Mouse (Mus musculus) midbrain, embryonic 16.5 days (tissue): ENCODE results near the gene Lclat1. TPM values are rescaled to one million over a fixed set of nuclear protein-coding genes. Genes with fewer than 3 reads are reported as not detected.
"Not testable (repeated sequence)": the region's sequence is repeated elsewhere in the genome, so short reads cannot be mapped to it uniquely, and the experiment has no call there.

ENCODE experiments used
- ATAC-seq: fragments of 200-750 bp; cut with Nextera tagmentation; 2 replicates; pipeline ENCODE4 v1.8.0; 2017; ENCODE audit warnings: moderate TSS enrichment
- H3K27ac ChIP-seq: fragments of 300-500 bp; sonication (generic); 2 replicates; pipeline ENCODE4 v1.5.1; 2014; ENCODE audit warnings: mild to moderate bottlenecking, low read length, mixed read lengths
- H3K27me3 ChIP-seq: fragments of 300-500 bp; sonication (generic); 2 replicates; pipeline ENCODE4 v1.6.1; 2014; ENCODE audit warnings: low read depth, low read length, mixed read lengths; ENCODE audit not compliant: control insufficient read depth, insufficient read depth
- H3K36me3 ChIP-seq: fragments of 300-500 bp; sonication (generic); 2 replicates; pipeline ENCODE4 v1.6.1; 2014; ENCODE audit warnings: mild to moderate bottlenecking, low read length, moderate library complexity, mixed read lengths; ENCODE audit not compliant: control insufficient read depth, insufficient read depth
- H3K4me1 ChIP-seq: fragments of 300-500 bp; sonication (generic); 2 replicates; pipeline ENCODE4 v1.6.1; 2014; ENCODE audit warnings: mild to moderate bottlenecking, low read length, mixed read lengths; ENCODE audit not compliant: control insufficient read depth, insufficient read depth
- H3K4me2 ChIP-seq: fragments of 300-500 bp; sonication (generic); 2 replicates; pipeline ENCODE4 v1.6.1; 2014; ENCODE audit warnings: mild to moderate bottlenecking, low read length, mixed read lengths
- H3K4me3 ChIP-seq: fragments of 300-500 bp; sonication (generic); 2 replicates; pipeline ENCODE4 v1.5.1; 2014; ENCODE audit warnings: low read depth, mild to moderate bottlenecking, low read length, moderate library complexity, mixed read lengths
- H3K9ac ChIP-seq: fragments of 300-500 bp; sonication (generic); 2 replicates; pipeline ENCODE4 v1.6.1; 2014; ENCODE audit warnings: low read depth, low read length, mixed read lengths
- H3K9me3 ChIP-seq: fragments of 300-500 bp; sonication (generic); replicated peaks from 2 replicates; pipeline ENCODE4 v1.6.1; 2014; ENCODE audit warnings: mild to moderate bottlenecking, low read length, mixed read lengths; ENCODE audit not compliant: control insufficient read depth, poor library complexity, severe bottlenecking
- WGBS: fragments of 180-500 bp; shearing (Covaris S2); extraction: QIAGEN DNeasy Blood & Tissue Kit; methylation state at CpG from one replicate; pipeline ENCODE4 v1.1.7; 2014; 5-methylcytosine and 5-hydroxymethylcytosine counted together
- polyA plus RNA-seq: library from polyadenylated mRNA; unstranded; fragments of >200 nt; fragmentation: Nextera tagmentation; extraction: Ambion mirVana; gene quantifications from 2 replicates; pipeline ENCODE4 v1.2.1, GENCODE M21; 2015

Lclat1 gene
- polyA plus RNA-seq, 1 experiment from 2014 or later = 14.5 TPM

- no peak overlapping the region for H3K9ac ChIP-seq
- ATAC-seq = no peak
- H3K4me3 ChIP-seq = no peak overlapping the region
- H3K36me3 ChIP-seq = no peaks in the 10 kb centered on the region
- no peaks in the 10 kb centered on the region for H3K9me3 ChIP-seq
- H3K4me2 ChIP-seq = no peak overlapping the region
- H3K4me1 ChIP-seq = no peaks in the 10 kb centered on the region
- WGBS = 94% methylated on average over 2 of the region's 2 CpGs
- no peak overlapping the region for H3K27ac ChIP-seq
- H3K27me3 ChIP-seq = no peaks in the 10 kb centered on the region
These were observed 37.6 kb downstream of the Lclat1 start for GRCm38 (mm10) chr17:73145426-73145825.

- H3K4me1 ChIP-seq = no peaks in the 10 kb centered on the region
- whole genome bisulfite sequencing = 81% methylated on average over 2 of the region's 2 CpGs
- ATAC-seq = no peak
- no peaks in the 10 kb centered on the region for H3K9me3 ChIP-seq
- H3K4me2 ChIP-seq = no peak overlapping the region
- no peaks in the 10 kb centered on the region for H3K36me3 ChIP-seq
- H3K9ac ChIP-seq = no peak overlapping the region
- no peak overlapping the region for H3K4me3 ChIP-seq
- H3K27me3 ChIP-seq = no peaks in the 10 kb centered on the region
- no peak overlapping the region for H3K27ac ChIP-seq
These were observed 40.8 kb downstream of the Lclat1 start for GRCm38 (mm10) chr17:73148607-73149006.

DNA sequence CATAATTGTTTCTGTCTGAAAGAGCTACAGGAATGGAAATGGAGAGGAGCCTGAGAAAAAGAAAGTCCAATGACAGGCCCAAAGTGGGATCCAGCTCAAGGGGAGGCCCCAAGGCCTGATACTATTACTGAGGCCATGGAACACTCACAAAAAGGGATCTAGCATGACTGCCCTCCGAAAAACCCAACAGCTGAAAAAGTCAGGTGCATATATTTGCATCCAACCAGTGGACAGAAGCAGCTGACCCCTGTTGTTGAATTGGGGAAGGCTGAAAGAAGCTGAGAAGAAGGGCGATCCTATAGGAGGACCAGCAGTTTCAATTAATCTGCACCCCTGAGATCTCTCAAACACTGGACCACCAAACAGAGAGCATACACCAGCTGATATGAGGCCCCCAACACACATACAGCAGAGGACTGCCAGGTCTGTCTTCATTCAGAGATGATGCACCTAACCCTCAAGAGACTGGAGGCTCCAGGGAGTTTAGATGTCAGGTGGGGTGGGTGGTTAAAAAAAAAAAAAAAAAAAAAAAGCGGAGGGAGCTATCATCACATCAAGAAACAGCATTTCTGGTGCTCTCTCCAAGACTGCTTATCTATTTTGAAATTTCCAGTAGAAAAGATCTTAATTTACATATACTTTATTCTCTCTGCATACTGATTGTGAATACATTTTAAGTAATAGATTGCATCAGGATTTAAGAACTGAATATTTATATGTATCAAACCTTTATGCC lies 45.2 kb downstream of the Lclat1 start:
- not testable (repeated sequence) for H3K4me2 ChIP-seq, ATAC-seq, H3K36me3 ChIP-seq, H3K9me3 ChIP-seq, H3K27ac ChIP-seq, H3K4me1 ChIP-seq, H3K27me3 ChIP-seq, H3K4me3 ChIP-seq, H3K9ac ChIP-seq
- WGBS = 86% methylated on average over 3 of the region's 3 CpGs

- no peaks in the 10 kb centered on the region for H3K9me3 ChIP-seq
- no peaks in the 10 kb centered on the region for H3K4me1 ChIP-seq
- no peak overlapping the region for H3K27ac ChIP-seq
- no peak overlapping the region for H3K4me2 ChIP-seq
- H3K9ac ChIP-seq = no peak overlapping the region
- ATAC-seq = no peak
- no peaks in the 10 kb centered on the region for H3K36me3 ChIP-seq
- 91% methylated on average over 2 of the region's 2 CpGs for WGBS
- no peak overlapping the region for H3K4me3 ChIP-seq
- H3K27me3 ChIP-seq = no peaks in the 10 kb centered on the region
These were observed 45.9 kb downstream of the Lclat1 start for GRCm38 (mm10) chr17:73153672-73154071.

DNA sequence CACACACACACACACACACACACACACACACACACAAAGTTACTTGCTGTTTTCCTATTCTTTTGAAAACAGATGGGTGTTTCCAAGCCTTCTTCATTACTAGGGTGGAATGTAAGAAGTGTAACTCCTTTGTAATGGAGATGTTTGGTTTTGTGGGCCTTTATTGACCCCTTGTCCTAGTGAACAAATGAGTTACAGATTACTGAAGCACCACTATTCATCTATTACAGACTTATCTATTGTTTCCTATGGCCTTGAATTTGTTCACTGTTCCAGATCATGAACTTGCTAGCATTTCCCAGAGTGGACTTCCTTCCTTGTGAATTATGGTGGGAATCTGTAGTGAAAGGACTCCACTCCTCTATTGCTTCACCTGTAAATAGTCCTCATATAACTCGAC lies 48.8 kb downstream of the Lclat1 start:
- Histone ChIP-seq H3K36me3 (no peaks in the 10 kb centered on the region), H3K4me3 (no peak overlapping the region), H3K4me1 (no peaks in the 10 kb centered on the region), H3K27me3 (no peaks in the 10 kb centered on the region), H3K27ac (no peak overlapping the region), H3K9ac (no peak overlapping the region), H3K9me3 (no peaks in the 10 kb centered on the region), H3K4me2 (no peak overlapping the region)
- ATAC-seq = no peak
- 71% methylated on average over 1 of the region's 1 CpGs for WGBS

DNA sequence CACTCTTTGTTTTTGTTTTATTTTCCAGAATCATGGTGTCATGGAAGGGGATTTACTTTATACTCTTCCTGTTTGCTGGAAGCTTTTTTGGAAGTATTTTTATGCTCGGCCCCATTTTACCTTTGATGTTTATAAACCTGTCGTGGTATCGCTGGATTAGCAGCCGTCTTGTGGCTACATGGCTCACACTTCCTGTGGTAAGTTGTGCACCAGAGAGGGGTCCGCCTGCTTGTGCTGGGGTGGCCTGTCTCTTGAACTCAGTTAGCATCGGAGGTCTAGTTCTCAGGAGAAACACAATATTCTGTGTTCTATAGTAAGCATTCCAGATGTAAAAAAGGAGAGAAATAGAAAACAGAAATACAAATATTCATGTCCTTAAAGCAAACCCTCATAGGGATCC lies 54.0 kb downstream of the Lclat1 start:
- WGBS = 87% methylated on average over 6 of the region's 6 CpGs
- Histone ChIP-seq H3K4me3 (no peak overlapping the region), H3K27ac (no peak overlapping the region), H3K9me3 (no peaks in the 10 kb centered on the region), H3K27me3 (no peaks in the 10 kb centered on the region), H3K4me1 (no peaks in the 10 kb centered on the region), H3K4me2 (no peak overlapping the region), H3K36me3 (no peaks in the 10 kb centered on the region; the same call in 1 of the 2 replicates), H3K9ac (no peak overlapping the region)
- ATAC-seq = no peak

DNA sequence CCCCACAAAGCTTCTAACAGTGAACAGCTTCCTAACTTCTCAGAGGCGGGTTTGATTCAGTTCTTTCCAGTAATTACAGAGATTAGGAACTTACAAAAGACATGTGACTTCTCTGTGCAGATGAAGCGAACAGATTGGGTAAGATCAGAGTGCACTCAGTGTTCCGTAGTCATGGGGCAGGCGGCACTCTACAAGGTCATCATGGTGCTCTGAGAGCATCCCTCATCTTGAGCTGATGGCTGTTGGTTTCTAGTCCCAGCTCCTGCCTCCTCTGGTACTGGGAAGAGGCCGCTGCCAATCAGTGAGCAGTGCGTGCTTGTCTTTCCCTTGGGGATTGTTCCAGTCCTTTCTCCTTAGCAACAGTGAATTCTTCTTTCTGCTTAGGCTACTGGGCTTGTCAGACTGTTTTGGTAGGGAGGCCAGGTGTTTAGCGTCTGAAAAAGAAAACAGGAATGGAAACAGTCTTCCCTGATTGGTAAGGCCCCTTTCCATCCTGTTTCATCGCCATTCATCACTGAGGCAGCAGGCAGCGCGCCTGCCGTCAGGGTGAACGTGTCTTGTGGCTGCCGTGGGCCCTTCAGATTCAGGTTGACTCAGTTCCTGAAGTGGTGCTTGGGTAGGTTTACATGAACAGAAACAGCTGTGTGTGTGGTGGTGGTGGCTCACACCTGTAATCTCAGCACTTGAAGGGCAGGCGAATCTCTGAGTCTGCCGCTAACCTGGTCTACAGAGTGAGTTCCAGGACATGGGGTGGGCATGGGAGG lies 54.8 kb downstream of the Lclat1 start:
- Histone ChIP-seq H3K27me3 (no peaks in the 10 kb centered on the region), H3K36me3 (no peaks in the 10 kb centered on the region; the same call in 1 of the 2 replicates), H3K4me2 (no peak overlapping the region), H3K9me3 (no peaks in the 10 kb centered on the region), H3K4me3 (no peak overlapping the region), H3K9ac (no peak overlapping the region), H3K27ac (no peak overlapping the region), H3K4me1 (no peaks in the 10 kb centered on the region)
- ATAC-seq = no peak
- 83% methylated on average over 15 of the region's 15 CpGs for WGBS

GRCm38 (mm10) chr17:73163597-73163996 lies 55.8 kb downstream of the Lclat1 start:
- no peak overlapping the region for H3K9ac ChIP-seq
- 68% methylated on average over 3 of the region's 3 CpGs for WGBS
- H3K4me2 ChIP-seq = no peak overlapping the region
- ATAC-seq = no peak
- no peak overlapping the region for H3K4me3 ChIP-seq
- H3K27ac ChIP-seq = no peak overlapping the region
- H3K27me3 ChIP-seq = no peaks in the 10 kb centered on the region
- no peaks in the 10 kb centered on the region for H3K4me1 ChIP-seq
- H3K9me3 ChIP-seq = no peaks in the 10 kb centered on the region
- H3K36me3 ChIP-seq = no peaks in the 10 kb centered on the region; the same call in 1 of the 2 replicates

- H3K9me3 ChIP-seq = no peaks in the 10 kb centered on the region
- 91% methylated on average over 2 of the region's 2 CpGs for WGBS
- H3K4me3 ChIP-seq = no peak overlapping the region
- no peak overlapping the region for H3K9ac ChIP-seq
- no peaks in the 10 kb centered on the region for H3K27me3 ChIP-seq
- no peaks in the 10 kb centered on the region for H3K4me1 ChIP-seq
- no peak for ATAC-seq
- no peaks in the 10 kb centered on the region; the same call in 1 of the 2 replicates for H3K36me3 ChIP-seq
- H3K4me2 ChIP-seq = no peak overlapping the region
- no peak overlapping the region for H3K27ac ChIP-seq
These were observed 56.3 kb downstream of the Lclat1 start for GRCm38 (mm10) chr17:73164121-73164520.
